Mouse (Mus musculus): ENCODE results near the gene Vmn1r54.

DNA sequence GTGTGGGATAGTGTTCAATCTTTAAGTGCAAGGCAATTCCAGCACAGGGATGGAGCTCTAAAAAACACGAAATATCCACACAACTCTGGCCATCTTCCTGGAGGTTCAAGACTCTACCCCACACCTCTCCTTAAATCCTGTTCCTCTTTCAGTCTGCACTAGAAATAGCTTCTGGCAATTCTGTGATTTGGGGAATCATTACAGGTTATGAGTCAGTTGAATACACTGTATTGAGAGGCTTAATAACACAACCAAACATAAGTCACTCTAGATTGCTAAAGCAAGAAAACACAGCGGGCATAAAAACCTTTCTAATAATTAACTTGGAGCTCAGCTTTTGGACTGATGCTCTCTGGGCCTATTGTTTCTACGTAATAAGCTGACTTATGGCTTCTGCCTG is 2.1 kb upstream of the Vmn1r54 start:
- TF ChIP-seq CTCF (IDR thresholded peaks at IDR 0.05; ENCODE audit: low read depth, low read length) = no peak
- no peak for TF ChIP-seq POLR2A (IDR thresholded peaks at IDR 0.05; ENCODE audit: insufficient read depth, low read length)
- no peak for TF ChIP-seq EP300 (IDR thresholded peaks at IDR 0.05; ENCODE audit: insufficient read depth, low read depth, low read length)
